Mouse (Mus musculus) lung, postnatal 0 days (tissue): ENCODE data around the gene Ankrd17.

ENCODE experiments used
- CTCF ChIP-seq: IDR thresholded peaks from 2 replicates; pipeline ENCODE4 v1.5.1; 2016; ENCODE audit warnings: antibody characterized with exemption, mild to moderate bottlenecking
- EP300 ChIP-seq: IDR thresholded peaks from 2 replicates; pipeline ENCODE4 v1.6.1; 2016; ENCODE audit warnings: antibody characterized with exemption, mild to moderate bottlenecking, control low read depth

DNA sequence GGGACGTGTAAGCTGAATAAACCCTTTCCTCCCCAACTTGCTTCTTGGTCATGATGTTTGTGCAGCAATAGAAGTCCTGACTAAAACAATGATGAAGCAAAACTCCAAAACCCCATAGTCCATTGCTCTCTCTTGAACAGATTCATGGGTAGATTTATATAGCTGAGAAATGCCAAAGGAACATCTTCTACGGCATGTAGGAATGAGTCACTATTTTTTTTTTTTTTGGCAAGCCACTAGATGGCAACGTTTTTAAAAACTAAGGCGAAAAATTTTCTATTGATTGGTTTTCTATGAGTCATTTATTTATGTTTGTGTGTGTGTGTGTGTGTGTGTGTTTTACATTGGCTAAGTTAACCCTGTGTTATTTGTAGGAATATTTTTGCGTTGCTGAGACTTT, 27.4 kb upstream of the Ankrd17 start:
- TF ChIP-seq CTCF (no peak), EP300 (no peak)
